Mouse (Mus musculus) cerebellum, postnatal 4 days (tissue): Measurements from ENCODE around the gene Cass4.

Source experiments
- DNase-seq, 2 experiments: peaks; one replicate each; pipeline ENCODE4 v3.0.0; 2022; ENCODE audit warnings: low spot score in 2 of 2, mixed read lengths in 1 of 2

Cass4 gene

DNA sequence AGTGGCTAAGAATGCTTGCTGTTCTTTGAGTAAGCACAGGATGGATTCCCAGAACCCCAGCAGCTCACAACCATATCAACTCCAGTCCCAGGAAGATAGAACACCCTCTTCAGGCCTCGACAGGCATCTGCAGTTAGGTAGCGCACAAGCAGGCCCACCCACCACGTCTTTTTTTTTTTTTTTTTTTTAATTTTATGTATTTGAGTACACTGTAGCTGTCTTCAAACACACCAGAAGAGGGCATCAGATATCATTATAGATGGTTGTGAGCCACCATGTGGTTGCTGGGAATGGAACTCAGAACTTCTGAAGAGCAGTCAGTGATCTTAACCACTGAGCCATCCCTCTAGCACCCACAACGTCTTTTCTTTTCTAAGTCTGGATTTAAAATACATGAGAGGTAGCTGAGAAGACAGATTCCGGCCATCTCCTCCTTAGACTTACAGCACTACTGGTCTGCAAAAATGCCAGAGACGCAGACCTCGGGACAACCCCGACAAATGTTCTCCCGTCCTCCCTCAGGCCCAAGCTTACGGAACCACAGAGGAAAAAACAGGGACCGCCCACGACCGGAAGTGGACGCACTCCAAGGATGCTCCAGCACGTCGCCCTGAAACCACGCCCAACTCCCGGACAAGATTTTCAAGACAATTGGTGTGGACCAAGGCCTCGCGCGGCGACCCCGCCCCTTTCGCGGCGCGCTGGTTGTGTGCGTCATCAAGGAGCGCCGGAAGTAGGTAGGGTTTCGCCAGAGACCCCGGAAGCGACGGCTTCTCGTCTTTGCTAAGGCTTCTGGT lies 46.4 kb downstream of the Cass4 start, which contains the start of gene Rtf2:
Gene Rtf2 (plus strand): TSS at position 714 of the 797 bp plus-strand sequence.
- DNase-seq: peak; percentile 100

DNA sequence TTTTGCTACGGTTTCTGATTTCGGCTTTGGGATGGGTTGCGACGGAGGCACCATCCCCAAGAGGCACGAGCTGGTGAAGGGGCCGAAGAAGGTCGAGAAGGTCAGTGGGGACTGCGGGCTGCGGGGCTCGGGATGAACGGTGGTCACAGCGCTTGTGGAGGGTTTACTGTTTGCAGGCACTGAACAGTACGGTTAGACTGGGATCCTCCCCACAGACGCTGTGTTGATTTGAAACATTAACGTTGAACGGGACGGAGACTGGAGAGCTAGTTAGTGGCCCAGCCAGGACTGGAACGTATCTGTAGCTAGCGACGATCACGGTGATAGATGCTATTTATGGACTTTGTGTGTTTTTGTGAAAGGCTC lies 47.0 kb downstream of the Cass4 start:
- DNase-seq: no peak

DNA sequence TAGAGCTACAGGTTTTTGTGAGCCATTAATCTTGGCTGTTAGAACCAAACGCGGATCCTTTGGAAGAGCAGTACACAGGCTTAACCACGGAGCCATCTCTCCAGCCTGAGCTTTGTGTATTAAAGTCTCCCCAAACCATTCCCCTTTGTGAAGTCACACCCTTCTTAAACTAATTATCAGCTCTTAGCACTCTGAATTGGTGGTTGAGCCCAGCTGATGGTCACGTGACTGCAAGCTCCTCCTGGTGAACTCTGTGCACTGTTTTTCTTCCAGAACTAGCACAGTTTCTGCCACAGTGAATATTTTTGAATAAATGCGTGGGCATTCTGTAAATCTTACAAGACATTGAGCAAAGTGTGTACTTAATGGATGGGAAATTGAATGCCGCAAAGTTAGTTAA lies 47.6 kb downstream of the Cass4 start:
- DNase-seq: no peak

DNA sequence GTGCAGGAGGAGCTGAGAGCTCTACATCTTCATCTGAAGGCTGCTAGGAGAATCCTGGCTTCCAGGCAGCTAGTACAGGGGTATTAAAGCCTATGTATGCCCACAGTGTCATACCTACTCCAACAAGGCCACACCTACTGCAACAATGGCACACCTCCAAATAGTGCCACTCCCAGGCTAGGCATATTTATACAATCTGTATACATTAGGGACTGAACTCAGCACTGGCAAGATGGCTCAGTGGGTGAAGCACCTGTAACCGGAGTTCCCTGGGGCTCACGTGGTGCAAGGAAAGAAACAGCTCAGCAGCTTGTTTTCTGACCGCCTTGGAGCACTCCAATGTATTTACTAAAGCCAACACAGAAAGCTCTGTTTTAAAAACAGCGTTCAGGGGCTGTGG lies 52.0 kb downstream of the Cass4 start:
- DNase-seq: no peak

DNA sequence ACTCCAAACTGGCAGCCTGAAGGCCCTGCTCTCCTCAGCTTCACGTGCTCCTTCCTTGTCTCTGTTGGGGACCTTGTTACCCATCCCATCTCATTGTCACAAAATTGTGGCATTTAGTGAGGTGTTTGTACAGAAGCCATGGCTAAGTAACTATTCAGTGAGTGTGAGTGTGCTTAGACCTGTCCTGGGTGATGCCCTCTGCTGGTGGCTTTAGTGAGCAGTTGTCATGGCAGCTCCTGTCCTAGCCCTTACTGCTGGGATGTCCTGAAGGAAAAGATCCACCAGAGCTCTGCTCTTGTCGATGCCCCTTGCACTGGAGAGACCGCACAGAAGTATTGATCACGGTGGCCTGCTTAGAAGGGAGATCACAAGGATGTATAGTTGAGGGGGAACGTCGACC lies 53.7 kb downstream of the Cass4 start:
- no peak for DNase-seq

DNA sequence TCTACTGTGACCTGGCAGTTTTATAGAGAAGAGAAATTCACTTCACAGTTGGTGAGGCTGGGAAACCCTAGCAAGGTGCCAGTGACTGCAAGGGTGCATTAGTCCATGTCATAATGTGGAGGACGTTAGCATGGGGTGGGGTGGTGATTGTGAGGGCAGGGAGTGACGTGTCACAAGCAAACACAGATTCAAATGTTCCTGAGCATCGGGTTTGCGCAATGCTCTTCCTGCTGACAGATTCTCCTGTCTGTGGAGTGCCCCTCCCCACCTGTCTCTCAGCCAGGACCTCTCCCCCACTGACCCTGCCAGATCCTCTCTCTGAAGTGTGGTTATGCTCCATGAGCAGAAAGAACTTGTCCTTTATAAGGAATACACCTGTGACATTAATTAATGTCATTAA lies 54.7 kb downstream of the Cass4 start:
- DNase-seq: no peak

DNA sequence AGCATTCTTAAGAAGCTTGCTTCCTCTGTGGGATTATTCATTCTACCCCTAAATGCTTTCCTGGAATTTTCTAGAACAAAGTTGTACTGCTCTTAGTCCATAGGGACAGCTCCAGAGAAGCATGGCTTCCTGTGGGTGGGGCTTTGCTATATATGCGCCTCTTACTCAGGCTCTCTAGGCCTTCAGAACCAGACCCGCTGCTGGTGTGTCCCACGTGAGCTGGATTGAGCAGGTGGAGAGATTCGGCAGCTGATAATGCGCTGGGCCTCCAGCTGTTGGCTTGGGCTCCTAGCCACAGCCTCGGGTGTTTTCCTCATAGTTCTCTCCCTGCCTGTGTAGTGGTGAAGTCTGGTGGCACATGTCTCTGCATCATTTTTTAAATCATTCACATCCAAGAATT lies 57.0 kb downstream of the Cass4 start:
- no peak for DNase-seq

DNA sequence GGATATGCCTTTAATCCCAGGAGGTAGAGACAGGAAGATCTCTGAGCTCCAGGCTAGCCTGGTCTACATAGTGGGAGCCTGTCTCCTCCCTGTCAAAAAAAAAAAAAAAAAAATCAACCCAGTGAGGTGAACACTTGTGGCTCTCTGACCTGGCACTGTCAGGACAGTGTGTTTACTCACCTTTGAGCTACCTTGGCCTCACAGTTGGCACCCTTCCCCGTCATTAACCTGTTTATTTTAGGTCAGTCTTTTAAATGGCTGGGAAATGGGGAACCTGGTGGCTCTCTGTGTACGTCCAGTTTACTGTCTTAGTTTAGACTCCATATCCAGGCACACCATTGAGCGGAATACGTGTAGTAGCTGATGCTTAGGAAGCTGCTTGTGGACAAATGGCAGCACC lies 58.4 kb downstream of the Cass4 start:
- DNase-seq: no peak

DNA sequence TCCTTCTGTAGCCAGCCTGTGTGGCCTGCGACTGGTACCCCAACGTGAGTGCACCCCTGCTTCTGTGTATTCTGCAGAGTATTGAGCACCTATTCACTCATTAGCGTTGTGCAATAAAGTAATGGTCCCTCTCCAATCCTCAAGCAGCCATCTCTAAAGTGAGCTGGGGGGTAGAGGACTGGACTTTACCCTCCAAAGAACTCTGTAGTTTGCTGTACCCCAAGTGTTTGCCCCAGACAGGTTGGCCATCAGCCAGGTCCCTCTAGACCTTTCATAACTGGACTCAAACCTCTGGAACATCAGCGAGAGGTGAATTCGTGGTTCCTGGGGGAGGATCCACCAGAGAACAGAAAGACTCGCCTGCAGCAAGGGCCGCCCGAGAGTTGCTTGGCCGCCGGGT lies 58.9 kb downstream of the Cass4 start:
- no peak for DNase-seq

DNA sequence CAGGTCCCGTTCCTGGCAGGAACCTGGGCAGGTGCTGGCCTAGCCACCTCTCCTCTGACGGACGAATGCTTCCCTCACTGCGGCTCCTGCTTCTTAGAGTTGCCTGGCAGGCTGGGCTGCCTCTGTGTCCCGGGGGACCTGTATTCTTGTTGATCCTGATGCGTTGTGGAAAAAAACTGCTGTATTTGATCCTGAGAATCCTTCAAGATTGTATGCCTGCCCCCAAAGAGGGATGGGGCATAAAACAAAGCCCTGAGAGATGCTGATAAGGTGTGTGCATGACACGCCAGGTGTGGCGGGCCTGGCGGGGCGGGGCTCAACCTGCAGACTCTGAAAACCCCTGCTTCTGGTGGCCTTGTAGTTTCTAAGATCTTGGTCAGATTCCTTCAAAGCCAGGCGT lies 64.9 kb downstream of the Cass4 start, which contains the start of gene Gcnt7:
Gene Gcnt7 (minus strand): TSS at position 101 of the 400 bp plus-strand sequence.
- no peak for DNase-seq

DNA sequence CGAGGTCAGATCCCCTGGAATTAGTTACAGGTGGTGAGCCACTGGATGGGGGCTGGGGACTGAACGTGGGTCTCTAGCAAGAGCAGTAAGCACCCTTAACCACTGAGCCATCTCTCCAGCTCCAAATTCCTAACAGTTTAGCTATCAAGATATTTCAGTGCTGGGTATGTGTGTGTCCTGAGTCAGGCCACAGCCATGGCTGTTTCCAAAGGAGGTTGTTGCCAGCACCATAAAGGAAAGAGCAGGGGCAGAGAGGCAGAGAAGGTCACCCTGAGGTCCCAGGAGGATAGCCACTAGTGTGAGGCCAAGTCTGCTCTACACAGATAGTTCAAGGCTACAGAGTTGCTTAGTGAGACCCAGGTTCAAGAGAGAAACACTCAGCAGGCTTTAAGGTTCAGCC lies 67.1 kb downstream of the Cass4 start:
- DNase-seq: no peak

DNA sequence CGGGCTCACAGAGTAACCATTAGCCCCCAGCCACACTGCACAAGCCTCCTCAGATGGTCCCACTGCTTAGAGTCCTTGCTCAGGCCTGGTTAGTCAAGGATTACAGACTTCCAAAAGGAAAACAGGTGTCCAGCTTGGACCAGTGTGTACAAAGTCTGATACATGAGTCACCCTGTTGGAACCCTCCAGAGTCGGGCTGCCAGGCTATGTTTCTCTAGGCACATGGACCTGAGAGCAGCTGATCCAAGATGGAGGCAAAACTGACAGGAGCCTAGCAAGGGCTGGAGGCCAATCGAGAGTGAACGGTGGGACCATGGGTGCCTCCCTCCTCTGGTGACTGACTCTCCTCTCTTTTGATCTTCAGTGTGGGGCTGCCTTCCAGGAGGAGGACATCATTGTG lies 69.2 kb downstream of the Cass4 start:
- no peak for DNase-seq

DNA sequence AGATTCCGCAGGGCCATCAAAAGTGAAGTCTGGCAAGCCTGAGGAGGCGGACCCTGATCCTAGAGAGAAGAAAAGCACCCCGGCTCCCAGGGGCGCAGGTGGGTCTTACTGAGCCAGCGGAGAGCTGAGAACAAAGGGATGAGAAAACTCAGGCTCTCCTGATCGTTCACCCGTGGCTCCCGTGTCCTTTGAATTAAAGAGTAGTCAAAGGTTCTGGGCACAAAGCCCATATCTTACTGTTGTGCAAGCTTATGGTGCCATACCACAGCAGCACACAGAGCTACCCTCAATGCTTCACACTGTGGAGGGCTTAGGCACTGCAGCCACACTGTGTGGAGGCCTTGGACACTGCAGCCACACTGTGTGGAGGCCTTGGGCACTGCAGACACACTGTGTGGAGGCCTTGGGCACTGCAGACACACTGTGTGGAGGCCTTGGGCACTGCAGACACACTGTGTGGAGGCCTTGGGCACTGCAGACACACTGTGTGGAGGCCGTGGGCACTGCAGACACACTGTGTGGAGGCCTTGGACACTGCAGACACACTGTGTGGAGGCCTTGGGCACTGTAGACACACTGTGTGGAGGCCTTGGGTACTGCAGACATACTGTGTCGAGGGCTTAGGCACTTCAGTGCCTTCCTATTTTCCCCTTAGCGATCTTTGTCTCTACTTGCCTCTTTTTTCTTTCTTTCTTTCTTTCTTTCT lies 73.0 kb downstream of the Cass4 start:
- DNase-seq: no peak

DNA sequence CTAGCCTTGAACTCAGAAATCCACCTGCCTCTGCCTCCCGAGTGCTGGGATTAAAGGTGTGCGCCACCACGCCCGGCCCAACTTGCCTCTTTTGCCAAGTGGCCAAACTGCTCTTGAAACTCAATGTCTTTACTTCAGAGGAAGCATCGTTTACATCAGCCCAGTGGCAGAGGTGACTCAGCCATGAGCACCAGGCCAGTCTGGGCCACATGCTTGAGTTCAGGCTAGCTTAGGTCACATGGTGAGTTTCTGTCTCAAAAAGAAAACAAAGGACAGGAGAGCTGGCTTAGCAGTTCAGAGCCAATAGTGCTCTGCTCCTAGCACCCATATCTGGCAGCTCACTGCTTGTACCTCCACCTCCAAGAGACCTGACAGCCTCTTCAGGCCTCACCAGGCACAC lies 73.6 kb downstream of the Cass4 start:
- no peak for DNase-seq

DNA sequence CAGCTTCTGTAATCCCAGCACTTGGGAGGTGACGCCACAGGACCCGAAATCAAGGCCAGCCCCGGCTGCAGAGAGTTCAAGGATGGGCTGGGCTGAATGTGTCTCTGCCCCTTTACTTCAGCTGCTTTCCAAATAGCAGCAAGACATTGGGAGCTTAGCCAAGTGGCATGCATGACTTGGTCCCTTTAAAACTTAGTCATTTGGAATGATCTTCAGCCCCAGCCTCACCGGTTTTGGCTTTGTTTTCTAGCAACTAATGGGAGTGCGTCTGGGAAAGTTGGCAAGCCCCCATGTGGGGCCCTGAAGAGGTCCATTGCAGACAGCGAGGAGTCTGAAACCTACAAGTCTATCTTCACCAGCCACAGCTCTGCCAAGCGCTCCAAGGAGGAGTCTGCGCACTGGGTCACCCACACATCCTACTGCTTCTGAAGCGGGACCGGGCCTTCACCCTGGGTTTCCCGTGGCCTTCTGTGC lies 74.8 kb downstream of the Cass4 start:
- DNase-seq: peak in 1 of 2 experiments; percentile 71

DNA sequence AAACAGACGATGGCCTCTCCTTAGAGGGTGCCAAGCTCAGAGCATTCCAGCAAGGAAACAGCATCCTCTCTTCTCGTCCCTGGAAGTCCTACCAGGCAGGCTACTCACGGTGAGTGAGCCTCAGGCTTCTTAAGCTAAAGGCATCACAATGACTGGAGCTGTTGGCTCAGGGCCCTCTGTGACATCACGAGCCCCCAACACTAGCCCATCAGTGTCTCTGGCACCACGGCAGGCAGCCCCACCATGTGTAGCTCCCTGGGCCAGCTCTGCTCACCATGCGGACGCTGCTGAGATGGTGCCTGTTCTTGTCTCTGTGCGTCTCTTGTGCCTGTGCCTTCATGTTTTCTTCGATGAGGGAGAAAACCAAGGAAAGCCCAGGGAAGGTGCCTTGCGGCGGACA lies 78.7 kb downstream of the Cass4 start, which contains the start of gene Fam209:
Gene Fam209 (plus strand): TSS at position 203 of the 400 bp plus-strand sequence.
- DNase-seq: no peak

DNA sequence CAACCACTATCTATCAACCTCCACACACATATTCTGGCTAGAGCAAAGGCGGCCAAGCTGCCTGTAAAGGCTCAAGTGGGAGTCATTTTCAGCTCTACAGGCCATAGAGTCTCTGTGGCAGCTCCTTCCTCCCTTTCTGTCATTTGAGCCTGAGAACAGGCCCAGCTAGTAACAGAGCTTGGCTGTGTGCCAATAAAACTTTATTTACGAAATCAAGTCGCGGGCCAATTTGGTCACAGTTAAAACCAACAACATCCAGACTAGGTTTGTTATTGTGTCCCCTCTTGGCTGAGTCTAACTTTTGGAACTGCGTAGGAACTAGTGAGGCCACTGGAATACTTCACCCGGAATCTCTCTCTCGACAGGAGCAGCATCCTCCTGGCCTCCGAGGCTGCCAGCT lies 80.0 kb downstream of the Cass4 start:
- no peak for DNase-seq

DNA sequence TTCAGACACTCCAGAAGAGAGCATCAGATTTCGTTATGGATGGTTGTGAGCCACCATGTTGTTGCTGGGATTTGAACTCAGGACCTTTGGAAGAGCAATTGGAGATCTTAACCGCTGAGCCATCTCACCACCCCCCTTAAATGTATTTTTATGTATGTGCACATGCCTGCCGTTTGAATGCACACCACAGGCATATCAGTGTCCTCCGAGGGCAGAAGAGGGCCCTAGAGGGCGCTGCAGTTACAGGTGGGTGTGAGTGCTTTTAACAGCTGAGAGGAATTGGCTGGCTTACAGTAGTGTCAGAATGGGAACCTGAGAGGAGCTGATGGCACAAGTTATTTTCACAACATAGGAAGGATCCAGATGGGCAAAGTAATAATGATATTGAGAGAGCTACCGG lies 81.4 kb downstream of the Cass4 start:
- no peak for DNase-seq

DNA sequence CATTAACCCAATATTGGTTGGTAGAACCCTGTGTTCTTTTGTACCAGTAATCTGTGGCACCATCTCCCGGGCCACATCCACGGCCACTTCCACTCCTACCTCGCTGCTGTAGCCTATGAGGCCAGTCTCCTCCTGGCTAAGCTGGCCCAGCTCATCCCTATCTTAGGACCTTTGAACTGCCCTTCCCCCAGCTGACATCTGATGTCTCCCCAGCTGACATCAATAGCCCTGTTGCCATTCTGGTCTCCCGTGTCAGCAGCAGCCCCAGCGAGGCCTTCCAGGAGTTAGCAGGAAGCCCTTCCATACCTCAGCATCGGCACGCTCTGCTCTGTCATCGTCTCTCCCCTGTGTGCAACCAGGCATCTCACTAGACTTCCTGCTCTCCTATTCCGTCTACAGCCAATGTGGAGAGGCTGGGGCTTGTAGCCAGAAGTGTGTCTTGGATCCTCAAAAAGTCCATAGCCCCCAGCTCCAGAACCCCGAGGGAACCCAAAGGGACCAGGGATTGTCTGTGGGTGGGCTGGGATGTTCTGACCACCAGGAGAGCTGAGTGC lies 83.2 kb downstream of the Cass4 start:
- DNase-seq: no peak

DNA sequence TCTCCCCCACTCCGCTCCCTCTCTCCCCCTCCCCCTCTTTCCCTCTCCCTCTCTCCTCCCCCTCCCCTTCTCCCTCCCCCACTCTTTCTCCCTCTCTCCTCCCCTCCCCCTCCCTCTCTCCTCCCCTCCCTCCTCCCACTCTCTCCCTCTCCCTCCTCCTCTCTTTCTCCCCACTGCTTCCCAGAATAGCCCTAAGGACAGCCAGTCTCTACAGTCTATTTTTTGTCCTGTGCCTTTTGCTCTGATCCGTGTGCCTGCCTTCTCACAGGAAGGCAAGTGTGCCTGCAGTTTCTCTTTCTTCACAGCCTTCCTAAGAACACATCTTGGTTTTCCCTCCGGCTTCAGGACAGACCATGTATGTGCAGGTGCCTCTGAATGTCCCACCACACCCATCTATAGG lies 83.8 kb downstream of the Cass4 start:
- DNase-seq: no peak

DNA sequence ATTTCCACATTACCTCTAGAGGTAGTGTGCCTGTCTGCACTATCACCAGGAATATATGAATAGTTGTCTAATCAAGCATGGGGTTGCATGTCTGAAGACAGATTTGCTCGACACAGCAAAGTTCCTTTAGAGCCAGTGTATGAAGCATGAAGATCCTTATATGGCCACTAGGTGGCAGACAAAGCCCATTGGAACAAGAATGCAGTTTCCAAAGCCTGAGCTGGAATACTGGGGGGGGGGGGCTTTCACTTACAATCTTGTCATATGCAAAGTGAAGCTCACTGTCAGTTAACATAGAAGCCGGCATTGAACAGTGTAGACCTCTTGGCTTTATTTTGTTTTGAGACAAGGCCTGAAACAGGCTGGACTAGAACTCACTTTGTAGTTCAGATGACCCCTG lies 84.3 kb downstream of the Cass4 start:
- peak in 1 of 2 experiments; percentile 58 for DNase-seq

DNA sequence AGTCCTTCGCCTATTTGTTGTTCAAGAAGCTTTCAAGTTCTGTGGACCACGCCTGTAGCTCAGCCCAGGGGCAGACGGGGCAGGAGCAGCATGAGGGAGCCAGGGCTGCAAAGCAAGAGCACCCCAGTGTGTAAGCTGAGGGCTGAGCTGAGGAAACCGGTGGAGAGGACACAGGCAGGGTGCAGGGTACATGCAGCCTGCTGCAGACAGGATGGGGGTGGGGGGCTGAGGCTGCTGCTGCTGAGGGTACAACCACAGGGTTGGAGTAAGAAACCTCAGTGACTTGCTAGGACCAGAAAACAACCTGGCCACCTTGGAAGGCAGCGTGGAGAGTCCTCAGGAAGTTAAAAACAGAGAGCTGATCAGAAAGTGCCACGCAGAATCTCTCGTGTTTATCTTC lies 86.7 kb downstream of the Cass4 start:
- no peak for DNase-seq
